Mouse (Mus musculus): ENCODE results near the gene Zbtb7a.

Zbtb7a gene

GRCm38 (mm10) chr10:81191342-81191982, 56.4 kb downstream of the Zbtb7a start:
- no peak for DNase-seq

DNA sequence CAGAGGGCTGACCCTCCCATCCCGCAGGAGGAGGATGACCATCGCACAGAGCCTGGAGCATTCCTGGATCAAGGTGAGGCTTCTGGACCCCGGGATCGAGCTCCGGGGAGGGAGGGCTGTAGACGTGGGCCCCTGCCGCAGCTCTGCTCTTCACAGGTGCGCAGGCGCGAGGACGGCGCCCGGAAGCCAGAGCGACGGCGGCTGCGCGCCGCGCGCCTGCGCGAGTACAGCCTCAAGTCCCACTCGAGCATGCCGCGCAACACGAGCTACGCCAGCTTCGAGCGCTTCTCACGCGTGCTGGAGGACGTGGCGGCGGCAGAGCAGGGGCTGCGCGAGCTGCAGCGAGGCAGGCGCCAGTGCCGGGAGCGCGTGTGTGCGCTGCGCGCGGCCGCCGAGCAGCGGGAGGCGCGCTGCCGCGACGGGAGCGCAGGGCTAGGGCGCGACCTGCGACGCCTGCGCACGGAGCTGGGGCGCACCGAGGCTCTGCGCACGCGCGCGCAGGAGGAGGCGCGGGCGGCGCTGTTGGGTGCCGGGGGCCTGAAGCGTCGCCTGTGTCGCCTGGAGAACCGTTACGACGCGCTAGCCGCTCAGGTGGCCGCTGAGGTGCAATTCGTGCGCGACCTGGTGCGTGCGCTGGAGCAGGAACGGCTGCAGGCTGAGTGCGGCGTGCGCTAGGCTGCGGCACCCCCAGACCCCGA, 57.4 kb downstream of the Zbtb7a start:
- peak; percentile 90 for DNase-seq

- DNase-seq, result no peak
Measured at GRCm38 (mm10) chr10:81192968-81193501, 58.0 kb downstream of the Zbtb7a start.

DNA sequence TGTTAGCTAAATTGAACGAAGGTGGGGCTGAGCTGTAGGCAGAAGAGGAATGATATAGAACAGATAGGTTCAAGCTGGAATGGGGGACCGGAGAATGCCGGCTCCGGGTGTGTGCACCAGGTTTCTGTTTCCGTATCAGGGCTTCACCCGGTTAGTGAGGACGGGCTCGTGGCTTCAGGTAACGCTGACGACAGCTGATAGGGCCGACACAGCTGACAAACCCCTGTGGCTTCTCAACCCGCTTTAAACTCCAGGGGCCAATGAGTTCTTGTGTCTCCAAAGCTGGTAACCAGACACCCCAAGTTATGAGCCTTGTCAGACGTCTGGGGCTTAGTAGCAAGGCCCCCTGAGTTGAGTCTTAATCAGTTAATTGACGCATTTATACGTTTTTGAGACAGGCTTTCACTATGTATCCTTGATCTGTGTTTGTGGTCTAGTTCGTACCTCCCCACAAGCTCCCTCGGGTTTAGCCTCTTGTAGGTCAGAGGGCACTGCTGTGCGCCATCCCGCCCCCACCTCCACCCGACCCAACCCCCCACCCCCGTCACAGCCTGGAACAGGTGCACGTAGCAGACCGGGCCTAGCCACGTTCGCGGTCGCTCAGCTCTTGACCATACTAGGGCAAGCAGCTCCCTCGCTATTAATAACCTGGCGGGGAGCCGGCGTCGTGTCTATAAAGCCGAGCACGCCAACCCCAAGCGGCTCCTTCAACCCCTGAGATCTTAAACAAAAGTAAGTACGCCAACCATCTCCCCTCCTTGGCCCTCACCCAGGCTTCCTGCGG, 59.2 kb downstream of the Zbtb7a start:
- DNase-seq, result peak; percentile 42

DNA sequence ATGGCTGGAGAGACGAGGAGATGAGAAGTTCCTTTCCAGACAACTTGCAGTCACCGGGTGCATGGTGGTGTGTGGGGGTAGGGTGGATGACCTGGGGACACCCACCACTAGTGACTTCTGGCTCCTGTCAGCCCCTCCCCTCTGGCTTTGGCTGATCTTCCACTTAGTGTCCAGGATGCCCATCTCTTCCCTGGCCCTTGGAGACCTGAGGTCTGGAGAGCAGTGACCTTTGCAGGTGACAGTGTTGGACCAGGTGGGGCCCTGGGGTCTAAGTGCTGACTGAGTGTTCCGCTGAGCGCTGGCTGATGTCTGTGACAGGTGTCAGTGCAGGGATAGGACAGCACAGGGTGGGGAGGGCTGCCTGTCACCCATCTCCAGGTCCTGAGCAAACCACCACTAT, 60.3 kb downstream of the Zbtb7a start:
- no peak for DNase-seq

GRCm38 (mm10) chr10:81196470-81197065, 61.5 kb downstream of the Zbtb7a start:
- no peak for DNase-seq

DNA sequence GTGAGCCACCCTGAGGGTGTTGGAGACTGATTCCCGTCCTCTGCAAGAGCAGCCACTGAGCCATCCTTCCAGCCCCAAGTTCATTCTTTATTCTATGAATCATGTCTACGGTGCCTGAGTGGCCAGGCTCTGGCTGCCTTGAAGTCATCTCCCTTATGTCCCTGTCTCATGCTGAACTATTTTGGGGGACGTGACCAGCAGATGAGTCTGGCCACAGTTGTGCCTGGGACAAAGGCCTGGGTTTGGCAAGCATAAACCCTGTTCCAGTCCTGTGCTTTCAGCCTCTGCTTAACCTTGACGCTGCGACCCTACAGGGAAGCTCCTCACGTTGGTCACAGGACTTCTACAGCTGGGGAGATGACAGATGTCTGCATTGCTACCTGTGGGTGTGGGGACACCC, 62.3 kb downstream of the Zbtb7a start:
- DNase-seq, result no peak

DNA sequence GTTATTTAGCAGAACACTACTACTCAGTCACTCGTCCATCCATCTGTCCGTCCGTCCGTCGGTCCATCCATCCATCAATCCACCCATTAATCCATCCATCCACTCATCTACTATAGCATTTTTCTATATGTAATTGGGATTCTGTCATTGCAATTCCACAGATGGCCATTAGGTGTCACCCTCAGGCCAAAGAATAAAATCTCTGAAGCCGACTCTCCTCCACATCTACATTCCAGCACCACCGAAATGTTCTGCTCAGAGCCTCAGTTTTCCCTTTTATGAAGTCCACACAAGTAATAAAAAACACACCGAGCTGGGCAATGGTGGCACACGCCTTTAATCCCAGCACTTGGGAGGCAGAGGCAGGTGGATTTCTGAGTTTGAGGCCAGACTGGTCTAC, 63.2 kb downstream of the Zbtb7a start:
- DNase-seq, result peak; percentile 71

GRCm38 (mm10) chr10:81198990-81199389, 64.0 kb downstream of the Zbtb7a start:
- DNase-seq, result no peak

DNA sequence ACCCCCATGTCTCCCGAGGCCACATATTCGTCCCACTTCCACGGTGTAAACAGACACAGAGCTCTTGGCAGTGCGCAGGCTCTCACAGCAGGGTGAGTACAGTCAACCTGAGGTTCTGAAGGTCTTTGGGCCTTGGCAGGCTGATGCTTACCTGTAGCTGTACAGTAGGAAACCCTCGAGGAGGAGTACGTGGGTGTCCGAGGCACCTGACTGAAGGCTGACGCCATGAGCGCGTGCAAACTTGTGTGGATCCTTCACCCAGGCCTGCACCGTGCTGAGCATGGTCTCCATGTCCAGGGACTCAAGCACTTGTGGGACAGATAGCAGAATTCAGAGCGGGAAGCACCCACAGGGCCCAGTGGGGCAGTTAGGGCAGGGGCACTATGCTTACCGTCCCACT, 65.1 kb downstream of the Zbtb7a start:
- no peak for DNase-seq

DNA sequence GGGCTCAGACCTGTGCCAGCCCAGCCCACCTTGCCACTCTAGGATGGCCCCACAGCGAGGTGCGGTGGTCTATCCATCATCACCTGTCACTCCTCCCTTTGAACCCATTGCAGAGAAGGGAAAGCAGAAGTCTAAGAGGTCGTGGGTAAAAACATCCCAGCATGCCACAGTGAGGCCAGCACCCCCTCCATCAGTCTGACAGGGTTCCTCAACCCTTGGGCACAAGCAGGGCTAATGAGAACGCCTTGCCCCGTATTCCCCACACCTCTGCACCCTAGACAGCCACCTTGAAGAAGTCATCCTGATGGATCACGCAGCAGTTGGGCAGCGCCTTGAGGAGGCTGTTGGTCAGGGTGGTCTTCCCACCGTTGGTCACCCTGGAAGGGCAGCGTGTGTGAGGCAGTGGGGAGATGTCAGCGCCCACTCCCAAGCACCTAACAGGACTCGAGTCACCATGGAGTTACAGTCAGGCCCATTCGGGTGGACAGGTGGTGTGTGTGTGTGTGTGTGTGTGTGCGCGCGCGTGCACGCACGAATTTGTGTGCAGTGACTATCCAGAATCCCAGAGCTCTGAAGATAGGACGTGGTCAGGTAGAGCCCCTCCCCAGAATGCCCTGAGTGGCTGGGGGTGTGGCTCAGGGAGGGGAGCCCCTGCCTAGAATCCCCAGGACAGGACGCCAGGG, 65.7 kb downstream of the Zbtb7a start:
- DNase-seq, result no peak

GRCm38 (mm10) chr10:81201807-81202758, 67.1 kb downstream of the Zbtb7a start, which contains the start of gene Nmrk2:
Nmrk2 (minus strand) TSS chr10:81202051.
- no peak for DNase-seq

Measured in thymus, postnatal 25 days (tissue).